Comparison of ENCODE assay signal across 10 mouse cellular contexts in the genomic region with DNA sequence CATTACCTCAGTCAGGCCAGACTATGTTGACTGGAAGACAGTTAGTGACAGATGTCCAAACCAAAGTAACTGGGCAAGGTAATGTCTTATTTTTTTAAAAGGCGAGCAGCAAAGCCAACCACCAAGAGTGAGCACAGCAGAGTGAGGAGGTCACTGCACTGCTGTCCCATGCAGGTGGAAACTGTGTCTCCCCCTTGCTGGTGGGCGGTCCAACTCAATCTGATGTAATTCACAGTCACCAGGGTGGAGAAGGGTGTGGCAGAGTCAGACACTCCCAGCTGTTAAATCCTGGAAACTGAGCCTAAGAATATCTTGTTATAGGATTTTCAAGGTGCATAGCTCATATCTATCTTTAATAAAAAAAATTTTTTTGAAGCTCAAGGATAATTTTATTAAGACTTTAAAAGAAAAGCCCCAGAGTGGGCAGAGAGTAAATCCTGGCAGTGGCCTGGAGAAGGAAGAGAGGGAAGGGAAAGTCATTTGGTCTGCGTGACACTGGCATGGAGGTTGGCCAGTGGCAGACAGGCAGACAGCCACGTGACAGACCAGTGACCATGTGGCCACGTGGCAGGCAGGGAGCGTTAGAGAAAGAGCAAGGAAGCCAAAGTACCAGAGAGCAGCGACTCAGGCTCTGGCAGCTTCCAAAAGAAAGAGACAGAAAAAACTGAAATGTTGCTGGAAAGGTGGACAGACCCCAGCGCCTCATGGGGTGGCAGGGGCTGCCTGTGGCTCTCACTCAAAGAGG. TPM values are rescaled to one million over a fixed set of nuclear protein-coding genes. Genes with fewer than 3 reads are reported as not detected.
A peak's percentile ranks its signal among the peaks of the same experiment; 100 is the strongest.
DNase-seq lines count a peak whose midpoint lies in the region; ATAC-seq lines count a peak whose summit lies in the region.
"Had no signal": no experiment of that assay in that cellular context is flagged by ENCODE, and none has a peak within 500 bp of the region (broad histone marks: within the 10 kb centered on the region; RNA-seq: fewer than 3 reads in every experiment).

No protein-coding gene starts in this region.

- ATAC-seq in inflammation-experienced regulatory T-cells, adult 6 months, result no peak
- no peak for ATAC-seq in erythroid progenitor cell, adult 5-6 weeks (replicated peaks; ENCODE audit: low FRiP score, poor library complexity, severe bottlenecking)
- ATAC-seq: hindbrain, embryonic 16.5 days had no signal

- intact Hi-C loops in heart, postnatal 36 days (cut with DNase I), result no loop called here

- peak; percentile 45 for DNase-seq in lung, postnatal 25 days (ENCODE audit: low spot score)
- DNase-seq in lung, postnatal 10 days, result no peak
- DNase-seq in brain, adult 2 months (ENCODE audit: low read depth, low spot score), result peak; percentile 24
- peak; percentile 36 to 45 for DNase-seq in heart, postnatal 36 days
- DNase-seq in skeletal muscle tissue, adult 2 months (ENCODE audit: low read depth, low spot score), result peak; percentile 28
- DNase-seq in thymus, postnatal 14 days, result no peak
- DNase-seq: lung, embryonic 14.5 days had no signal

RNA-seq across cellular contexts. Expression of a gene that starts 19.6 kb away (rescaled TPM):
- total RNA-seq in heart, postnatal 36 days (2021), result under 1 TPM in 1 of 2 experiments, not detected in 1; 0.49 TPM
- polyA plus RNA-seq in inflammation-experienced regulatory T-cells, adult 6 months (2017; shearing (Covaris generic)), result 100 to 1,000 TPM; 258 to 621 (median 560) TPM
- total RNA-seq in erythroid progenitor cell, adult 5-6 weeks (2015; ENCODE audit: low replicate concordance), result 5.0 and 7.5 TPM in 2 replicates
- total RNA-seq in erythroid progenitor cell, adult 5-6 weeks (2017; ENCODE audit: low replicate concordance), result 0.51 and 1.2 TPM in 2 replicates

RNA-seq across cellular contexts. Expression of a gene that starts 24.7 kb away (rescaled TPM):
- 1 to 10 TPM; 4.4 to 5.1 TPM for total RNA-seq in heart, postnatal 36 days (2021)
- 10 to 100 TPM; 79.6 to 89.3 (median 88.6) TPM for polyA plus RNA-seq in inflammation-experienced regulatory T-cells, adult 6 months (2017; shearing (Covaris generic))
- 0.84 and 1.8 TPM in 2 replicates for total RNA-seq in erythroid progenitor cell, adult 5-6 weeks (2015; ENCODE audit: low replicate concordance)
- 6.7 and 6.8 TPM in 2 replicates for total RNA-seq in erythroid progenitor cell, adult 5-6 weeks (2017; ENCODE audit: low replicate concordance)

RNA-seq across cellular contexts. Expression of a gene that starts 29.4 kb away (rescaled TPM):
- not detected for total RNA-seq in heart, postnatal 36 days (2021)
- 1 to 10 TPM in 2 of 3 experiments, under 1 TPM in 1; 0.70 to 2.7 (median 2.6) TPM for polyA plus RNA-seq in inflammation-experienced regulatory T-cells, adult 6 months (2017; shearing (Covaris generic))
- not detected in 2 replicates for total RNA-seq in erythroid progenitor cell, adult 5-6 weeks (2015; ENCODE audit: low replicate concordance)
- total RNA-seq in erythroid progenitor cell, adult 5-6 weeks (2017; ENCODE audit: low replicate concordance), result not detected in 2 replicates

RNA-seq across cellular contexts. Expression of a gene that starts 41.0 kb away (rescaled TPM):
- 1 to 10 TPM; 5.0 to 6.5 TPM for total RNA-seq in heart, postnatal 36 days (2021)
- 10 to 100 TPM in 2 of 3 experiments, 1 to 10 TPM in 1; 9.8 to 20.8 (median 18.2) TPM for polyA plus RNA-seq in inflammation-experienced regulatory T-cells, adult 6 months (2017; shearing (Covaris generic))
- total RNA-seq in erythroid progenitor cell, adult 5-6 weeks (2015; ENCODE audit: low replicate concordance), result 4.7 and 6.7 TPM in 2 replicates
- 2.0 and 10.0 TPM in 2 replicates for total RNA-seq in erythroid progenitor cell, adult 5-6 weeks (2017; ENCODE audit: low replicate concordance)

RNA-seq across cellular contexts. Expression of a gene that starts 57.3 kb away (rescaled TPM):
- 10 to 100 TPM; 28.8 to 31.3 TPM for total RNA-seq in heart, postnatal 36 days (2021)
- polyA plus RNA-seq in inflammation-experienced regulatory T-cells, adult 6 months (2017; shearing (Covaris generic)), result under 1 TPM in 2 of 3 experiments, not detected in 1; 0.21 to 0.23 TPM
- 0.84 and 5.0 TPM in 2 replicates for total RNA-seq in erythroid progenitor cell, adult 5-6 weeks (2015; ENCODE audit: low replicate concordance)
- 2.8 and 3.5 TPM in 2 replicates for total RNA-seq in erythroid progenitor cell, adult 5-6 weeks (2017; ENCODE audit: low replicate concordance)

Comparison
In these comparisons a context has a peak if more than half of its experiments do, and no peak if none do; other contexts are left out.
1. DNase-seq: peak in lung, postnatal 25 days (single experiment), brain, adult 2 months (single experiment), heart, postnatal 36 days (2 of 2) and skeletal muscle tissue, adult 2 months (single experiment); none in lung, postnatal 10 days (single experiment) and thymus, postnatal 14 days (single experiment).